Mouse (Mus musculus) ES-E14 (cell line): Measurements from ENCODE around the gene Mtor.

ENCODE experiments used
- MAFK ChIP-seq: IDR thresholded peaks from 2 replicates; pipeline ENCODE4 v1.6.1; 2014; ENCODE audit warnings: mild to moderate bottlenecking, low read depth, low read length, inconsistent platforms; ENCODE audit not compliant: insufficient read depth
- ZC3H11A ChIP-seq: IDR thresholded peaks from 2 replicates; pipeline ENCODE4 v1.6.1; 2012; ENCODE audit warnings: low read depth, mild to moderate bottlenecking, inconsistent platforms, low read length, borderline replicate concordance
- ZNF384 ChIP-seq: IDR thresholded peaks from 2 replicates; pipeline ENCODE4 v1.6.1; 2012; ENCODE audit warnings: low read depth, low read length, inconsistent platforms

- TF ChIP-seq MAFK (no peak), ZC3H11A (no peak), ZNF384 (no peak)
Measured at GRCm38 (mm10) chr4:148480245-148480644, 31.8 kb downstream of the Mtor start.
